Mouse (Mus musculus): ENCODE results near the gene Tesk1. TPM values are rescaled to one million over a fixed set of nuclear protein-coding genes. Genes with fewer than 3 reads are reported as not detected.

Gene Tesk1
- total and polyA plus RNA-seq, 2 experiments from 2014 or later = 18.9 to 184 TPM

DNA sequence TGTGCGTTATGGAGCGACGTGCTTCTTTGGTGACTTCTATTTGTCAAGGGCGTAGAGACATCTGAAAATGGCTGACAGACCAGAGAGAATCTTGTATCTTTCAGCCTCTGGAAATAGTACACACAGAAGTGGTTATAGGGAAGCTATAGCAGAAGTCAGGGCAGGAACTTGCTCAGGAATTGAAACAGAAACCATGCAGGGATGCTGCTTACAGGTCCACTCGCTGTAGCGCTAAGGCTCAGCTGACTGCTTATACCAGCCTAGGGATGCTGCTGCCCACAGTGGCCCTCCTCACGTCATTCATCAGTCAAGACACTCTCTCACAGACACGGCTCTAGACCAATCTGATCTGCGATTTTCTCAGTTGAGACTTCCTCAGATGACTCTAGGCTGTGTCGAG lies 28.6 kb downstream of the Tesk1 start:
- Histone ChIP-seq H3K27ac (ENCODE audit: low read depth, low read length) (no peak overlapping the region), H3K4me2 (ENCODE audit: low read depth, low read length, poor library complexity, severe bottlenecking) (no peak overlapping the region), H3K9me3 (ENCODE audit: low read length) (no peaks in the 10 kb centered on the region), H3K4me3 (ENCODE audit: low read depth, low read length) (no peak overlapping the region), H3K9ac (replicated peaks; ENCODE audit: low read length, poor library complexity, severe bottlenecking) (no peak overlapping the region), H3K36me3 (ENCODE audit: insufficient read depth, low read length) (no peaks in the 10 kb centered on the region), H3K4me1 (ENCODE audit: insufficient read depth, low read length) (no peaks in the 10 kb centered on the region), H3K27me3 (ENCODE audit: insufficient read depth, low read length) (no peaks in the 10 kb centered on the region)
- DNase-seq (ENCODE audit: low spot score) (no peak), ATAC-seq (ENCODE audit: low FRiP score) (no peak)
- no peak for TF ChIP-seq CTCF (IDR thresholded peaks at IDR 0.05)
- 95% methylated on average over 10 of the region's 10 CpGs for WGBS

GRCm38 (mm10) chr4:43473636-43474035 lies 31.9 kb downstream of the Tesk1 start:
- WGBS = 79% methylated on average over 1 of the region's 1 CpGs
- no peak for DNase-seq (ENCODE audit: low spot score)
- TF ChIP-seq CTCF (IDR thresholded peaks at IDR 0.05) = no peak

DNA sequence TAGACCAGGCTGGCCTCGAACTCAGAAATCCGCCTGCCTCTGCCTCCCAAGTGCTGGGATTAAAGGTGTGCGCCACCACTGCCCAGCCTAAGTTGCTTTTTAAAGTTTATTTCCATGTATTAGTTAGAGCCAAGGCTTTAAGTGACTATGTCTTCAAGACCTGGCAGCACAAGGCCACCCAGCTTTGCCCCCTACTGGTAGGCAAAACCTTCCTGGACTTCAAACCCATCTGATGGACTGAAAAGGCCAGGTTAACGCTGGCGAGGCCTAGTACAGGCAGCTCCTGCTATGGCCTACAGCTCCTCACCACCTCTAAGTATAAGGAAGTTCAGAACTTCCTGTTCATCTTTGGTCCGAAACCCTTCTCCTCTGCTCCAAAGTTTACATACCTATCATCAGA lies 34.9 kb downstream of the Tesk1 start:
- no peak overlapping the region for H3K4me2 ChIP-seq (ENCODE audit: low read depth, low read length, poor library complexity, severe bottlenecking)
- no peak for TF ChIP-seq CTCF (IDR thresholded peaks at IDR 0.05)
- no peak overlapping the region for H3K9ac ChIP-seq (replicated peaks; ENCODE audit: low read length, poor library complexity, severe bottlenecking)
- H3K4me1 ChIP-seq (ENCODE audit: insufficient read depth, low read length) = no peaks in the 10 kb centered on the region
- no peaks in the 10 kb centered on the region for H3K9me3 ChIP-seq (ENCODE audit: low read length)
- DNase-seq (ENCODE audit: low spot score) = no peak
- no peak overlapping the region for H3K27ac ChIP-seq (ENCODE audit: low read depth, low read length)
- H3K4me3 ChIP-seq (ENCODE audit: low read depth, low read length) = no peak overlapping the region
- no peaks in the 10 kb centered on the region for H3K36me3 ChIP-seq (ENCODE audit: insufficient read depth, low read length)
- ATAC-seq (ENCODE audit: low FRiP score) = no peak
- H3K27me3 ChIP-seq (ENCODE audit: insufficient read depth, low read length) = no peaks in the 10 kb centered on the region
- 88% methylated on average over 5 of the region's 6 CpGs for WGBS

More at GRCm38 (mm10) chr4:43473636-43474035, 31.9 kb downstream of the Tesk1 start:
- H3K36me3 ChIP-seq (ENCODE audit: insufficient read depth, low read length) = no peaks in the 10 kb centered on the region
- H3K9ac ChIP-seq (replicated peaks; ENCODE audit: low read length, poor library complexity, severe bottlenecking) = no peak overlapping the region
- no peak for ATAC-seq (ENCODE audit: low FRiP score)
- no peak overlapping the region for H3K4me2 ChIP-seq (ENCODE audit: low read depth, low read length, poor library complexity, severe bottlenecking)
- no peaks in the 10 kb centered on the region for H3K27me3 ChIP-seq (ENCODE audit: insufficient read depth, low read length)
- H3K4me3 ChIP-seq (ENCODE audit: low read depth, low read length) = no peak overlapping the region
- no peaks in the 10 kb centered on the region for H3K4me1 ChIP-seq (ENCODE audit: insufficient read depth, low read length)
- H3K27ac ChIP-seq (ENCODE audit: low read depth, low read length) = no peak overlapping the region
- H3K9me3 ChIP-seq (ENCODE audit: low read length) = no peaks in the 10 kb centered on the region

GRCm38 (mm10) chr4:43477857-43478533 lies 36.3 kb downstream of the Tesk1 start:
- Histone ChIP-seq H3K36me3 (ENCODE audit: insufficient read depth, low read length) (no peaks in the 10 kb centered on the region), H3K9ac (replicated peaks; ENCODE audit: low read length, poor library complexity, severe bottlenecking) (no peak overlapping the region), H3K9me3 (ENCODE audit: low read length) (no peaks in the 10 kb centered on the region), H3K4me3 (ENCODE audit: low read depth, low read length) (peak overlapping the region; percentile 26; the same call in 1 of the 2 replicates), H3K4me2 (ENCODE audit: low read depth, low read length, poor library complexity, severe bottlenecking) (peak overlapping the region; percentile 45), H3K4me1 (ENCODE audit: insufficient read depth, low read length) (no peaks in the 10 kb centered on the region), H3K27me3 (ENCODE audit: insufficient read depth, low read length) (no peaks in the 10 kb centered on the region), H3K27ac (ENCODE audit: low read depth, low read length) (no peak overlapping the region)
- DNase-seq (ENCODE audit: low spot score) = peak; percentile 94
- peak; percentile 68 for TF ChIP-seq CTCF (IDR thresholded peaks at IDR 0.05)
- ATAC-seq (ENCODE audit: low FRiP score) = peak; percentile 93
- WGBS = 19% methylated on average over 11 of the region's 11 CpGs

DNA sequence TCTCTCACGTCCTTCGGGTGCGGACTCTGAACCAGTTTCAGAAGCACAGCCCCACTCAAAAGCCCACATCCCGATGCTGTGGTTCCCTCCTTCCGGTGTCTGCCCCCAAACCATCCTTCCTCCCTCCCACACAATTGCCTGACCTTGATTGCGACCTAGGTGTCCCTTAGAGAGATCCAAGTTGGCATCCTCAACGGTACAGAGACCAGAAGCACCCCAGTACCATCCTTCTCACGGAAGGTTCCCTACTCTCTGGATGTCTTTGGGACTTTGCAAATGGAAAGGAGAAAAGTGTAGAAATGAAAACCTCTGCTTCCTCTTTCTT lies 36.8 kb downstream of the Tesk1 start:
- ATAC-seq (ENCODE audit: low FRiP score) (no peak; the same call in 1 of the 2 replicates), DNase-seq (ENCODE audit: low spot score) (no peak)
- Histone ChIP-seq H3K27me3 (ENCODE audit: insufficient read depth, low read length) (no peaks in the 10 kb centered on the region), H3K27ac (ENCODE audit: low read depth, low read length) (no peak overlapping the region), H3K9me3 (ENCODE audit: low read length) (no peaks in the 10 kb centered on the region), H3K36me3 (ENCODE audit: insufficient read depth, low read length) (no peaks in the 10 kb centered on the region), H3K4me1 (ENCODE audit: insufficient read depth, low read length) (no peaks in the 10 kb centered on the region), H3K4me3 (ENCODE audit: low read depth, low read length) (peak overlapping the region; percentile 26; the same call in 1 of the 2 replicates), H3K4me2 (ENCODE audit: low read depth, low read length, poor library complexity, severe bottlenecking) (peak overlapping the region; percentile 45), H3K9ac (replicated peaks; ENCODE audit: low read length, poor library complexity, severe bottlenecking) (no peak overlapping the region)
- 55% methylated on average over 8 of the region's 8 CpGs for WGBS
- no peak for TF ChIP-seq CTCF (IDR thresholded peaks at IDR 0.05)

GRCm38 (mm10) chr4:43478906-43479832 lies 37.4 kb downstream of the Tesk1 start:
- DNase-seq (ENCODE audit: low spot score) (peak; percentile 51), ATAC-seq (ENCODE audit: low FRiP score) (no peak)
- peak; percentile 69 for TF ChIP-seq CTCF (IDR thresholded peaks at IDR 0.05)
- H3K27ac ChIP-seq (ENCODE audit: low read depth, low read length) = no peak overlapping the region
- H3K4me1 ChIP-seq (ENCODE audit: insufficient read depth, low read length) = no peaks in the 10 kb centered on the region
- H3K27me3 ChIP-seq (ENCODE audit: insufficient read depth, low read length) = no peaks in the 10 kb centered on the region
- H3K9me3 ChIP-seq (ENCODE audit: low read length) = no peaks in the 10 kb centered on the region
- H3K4me3 ChIP-seq (ENCODE audit: low read depth, low read length) = no peak overlapping the region
- no peak overlapping the region for H3K9ac ChIP-seq (replicated peaks; ENCODE audit: low read length, poor library complexity, severe bottlenecking)
- no peaks in the 10 kb centered on the region for H3K36me3 ChIP-seq (ENCODE audit: insufficient read depth, low read length)
- H3K4me2 ChIP-seq (ENCODE audit: low read depth, low read length, poor library complexity, severe bottlenecking) = no peak overlapping the region
- 49% methylated on average over 24 of the region's 24 CpGs for WGBS

Data from midbrain, postnatal 0 days (tissue).